In the genomic region with DNA sequence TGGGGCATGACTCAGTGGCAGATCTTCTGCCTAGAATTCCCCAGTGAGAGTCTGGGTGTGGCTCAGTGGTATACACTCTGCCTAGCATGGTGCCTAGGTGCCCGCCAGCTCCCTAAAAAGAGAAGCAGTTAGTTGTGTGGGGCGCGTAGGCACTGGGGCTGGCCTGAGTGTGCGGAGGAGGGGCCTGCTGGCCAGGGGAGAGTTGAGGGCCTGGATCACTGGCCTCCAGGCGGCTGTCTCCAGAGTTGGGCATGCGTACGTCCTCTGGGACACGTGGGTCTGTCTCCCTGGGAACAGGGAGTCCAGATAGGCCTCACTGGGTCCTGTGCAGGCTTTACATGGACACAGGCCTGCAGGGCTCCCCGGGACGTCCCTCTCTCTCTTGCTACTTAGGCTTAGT, we compare ENCODE assay signal across 12 mouse cellular contexts. TPM values are rescaled to one million over a fixed set of nuclear protein-coding genes. Genes with fewer than 3 reads are reported as not detected.
DNase-seq lines count a peak whose midpoint lies in the region; ATAC-seq and TF ChIP-seq lines count a peak whose summit lies in the region.
"Had no signal": no experiment of that assay in that cellular context is flagged by ENCODE, and none has a peak within 500 bp of the region (broad histone marks: within the 10 kb centered on the region; RNA-seq: fewer than 3 reads in every experiment).

No protein-coding gene starts in this region.

- no peak for DNase-seq in lung, embryonic 14.5 days
- no peak for DNase-seq in lung, postnatal 10 days
- peak; percentile 64 for DNase-seq in kidney, adult 11 months
- peak; percentile 67 for DNase-seq in ovary, postnatal 36 days (ENCODE audit: low spot score)
- DNase-seq in left cerebral cortex, adult 18-20 months (ENCODE audit: low spot score in 2 of 2) = no peak
- no peak for DNase-seq in layer of hippocampus, postnatal 14 days (ENCODE audit: low spot score in 2 of 2)
- no peak for DNase-seq in thymus, postnatal 36 days
- DNase-seq: right cerebral cortex, postnatal 14 days had no signal

- 0 out of 2 replicates have a peak, but pooled peaks have one; percentile 16 for ATAC-seq in lung, embryonic 14.5 days (ENCODE audit: insufficient read depth)

- peaks cover 34% of the 10 kb centered on the region for H3K36me3 ChIP-seq in lung, embryonic 14.5 days (ENCODE audit: insufficient read depth)

- no peak overlapping the region for H3K27ac ChIP-seq in lung, embryonic 14.5 days (ENCODE audit: low read depth)
- peak overlapping the region; percentile 84 for H3K27ac ChIP-seq in brown adipose tissue, adult 24 weeks (replicated peaks; ENCODE audit: low read depth, low read length)

- WGBS in lung, embryonic 14.5 days = 72% methylated on average over 10 of the region's 10 CpGs

- no peaks in the 10 kb centered on the region for H3K4me1 ChIP-seq in lung, embryonic 14.5 days (ENCODE audit: insufficient read depth)
- H3K4me1 ChIP-seq in brown adipose tissue, adult 24 weeks (ENCODE audit: control insufficient read depth, insufficient read depth, insufficient read length, low read length) = peaks cover 23% of the 10 kb centered on the region

- no peak for TF ChIP-seq CTCF in lung, embryonic 14.5 days (IDR thresholded peaks at IDR 0.05; ENCODE audit: low read depth)

- H3K27me3 ChIP-seq in lung, embryonic 14.5 days (ENCODE audit: insufficient read depth, low read length) = no peaks in the 10 kb centered on the region

- H3K4me2 ChIP-seq in lung, embryonic 14.5 days = no peak overlapping the region
- H3K4me2 ChIP-seq: liver, embryonic 11.5 days had no signal

- no peak overlapping the region for H3K9ac ChIP-seq in lung, embryonic 14.5 days

- H3K9me3 ChIP-seq in lung, embryonic 14.5 days (ENCODE audit: low read depth, low read length) = no peaks in the 10 kb centered on the region

- H3K4me3 ChIP-seq in lung, embryonic 14.5 days (ENCODE audit: low read depth, low read length) = no peak overlapping the region
- peak overlapping the region; percentile 10; the same call in 1 of the 2 replicates for H3K4me3 ChIP-seq in brown adipose tissue, adult 24 weeks (ENCODE audit: insufficient read depth, low read depth, low read length)

RNA-seq across cellular contexts. Expression of gene Dtx2, which starts 20.3 kb away (rescaled TPM):
- polyA plus RNA-seq in lung, embryonic 14.5 days (2014; fragmentation: Nextera tagmentation; extraction: Ambion mirVana) = 21.4 and 24.4 TPM in 2 replicates
- polyA plus RNA-seq in brown adipose tissue, adult 24 weeks (2012; ENCODE audit: insufficient read depth, insufficient read length, missing spikeins) = 16.2 and 18.3 TPM in 2 replicates
- 10 to 100 TPM in 1 of 2 experiments, 1 to 10 TPM in 1; 8.3 to 10.2 TPM for total RNA-seq in left cerebral cortex, adult 18-20 months (2021)
- 1 to 10 TPM; 9.1 to 9.5 TPM for total RNA-seq in layer of hippocampus, postnatal 14 days (2021)

RNA-seq across cellular contexts. Expression of gene Upk3b, which starts 23.4 kb away (rescaled TPM):
- 23.8 and 26.7 TPM in 2 replicates for polyA plus RNA-seq in lung, embryonic 14.5 days (2014; fragmentation: Nextera tagmentation; extraction: Ambion mirVana)
- polyA plus RNA-seq in brown adipose tissue, adult 24 weeks (2012; ENCODE audit: insufficient read depth, insufficient read length, missing spikeins) = not detected in 2 replicates
- not detected for total RNA-seq in left cerebral cortex, adult 18-20 months (2021)
- not detected for total RNA-seq in layer of hippocampus, postnatal 14 days (2021)
- total RNA-seq: MEL had no signal

RNA-seq across cellular contexts. Expression of gene Zp3, which starts 35.0 kb away (rescaled TPM):
- not detected in 2 replicates for polyA plus RNA-seq in lung, embryonic 14.5 days (2014; fragmentation: Nextera tagmentation; extraction: Ambion mirVana)
- polyA plus RNA-seq in brown adipose tissue, adult 24 weeks (2012; ENCODE audit: insufficient read depth, insufficient read length, missing spikeins) = not detected in 2 replicates
- not detected for total RNA-seq in left cerebral cortex, adult 18-20 months (2021)
- total RNA-seq in layer of hippocampus, postnatal 14 days (2021) = not detected
- total RNA-seq: MEL had no signal
- polyA plus RNA-seq: large intestine, adult 2 months; liver, embryonic 11.5 days had no signal

RNA-seq across cellular contexts. Expression of gene Upk3bl, which starts 39.4 kb away (rescaled TPM):
- 1.5 and 1.8 TPM in 2 replicates for polyA plus RNA-seq in lung, embryonic 14.5 days (2014; fragmentation: Nextera tagmentation; extraction: Ambion mirVana)
- polyA plus RNA-seq in brown adipose tissue, adult 24 weeks (2012; ENCODE audit: insufficient read depth, insufficient read length, missing spikeins) = not detected in 2 replicates
- total RNA-seq in left cerebral cortex, adult 18-20 months (2021) = under 1 TPM in 1 of 2 experiments, not detected in 1; 0.75 TPM
- not detected for total RNA-seq in layer of hippocampus, postnatal 14 days (2021)
- total RNA-seq: MEL had no signal

RNA-seq across cellular contexts. Expression of gene Ssc4d, which starts 40.5 kb away (rescaled TPM):
- polyA plus RNA-seq in lung, embryonic 14.5 days (2014; fragmentation: Nextera tagmentation; extraction: Ambion mirVana) = 3.2 and 3.8 TPM in 2 replicates
- 2.9 and 6.7 TPM in 2 replicates for polyA plus RNA-seq in brown adipose tissue, adult 24 weeks (2012; ENCODE audit: insufficient read depth, insufficient read length, missing spikeins)
- total RNA-seq in left cerebral cortex, adult 18-20 months (2021) = 1 to 10 TPM in 1 of 2 experiments, under 1 TPM in 1; 0.79 to 1.3 TPM
- total RNA-seq in layer of hippocampus, postnatal 14 days (2021) = 1 to 10 TPM; 1.7 to 2.0 TPM

Comparison
In these comparisons a context has a peak if more than half of its experiments do, and no peak if none do; other contexts are left out.
1. DNase-seq: peak in kidney, adult 11 months (single experiment) and ovary, postnatal 36 days (single experiment); none in lung, embryonic 14.5 days (single experiment), lung, postnatal 10 days (single experiment), left cerebral cortex, adult 18-20 months (0 of 2), layer of hippocampus, postnatal 14 days (0 of 2) and thymus, postnatal 36 days (0 of 2).